Mouse (Mus musculus) skeletal muscle tissue, adult 2 months (tissue): ENCODE data around the gene Bsn.
"Not testable (repeated sequence)": the region's sequence is repeated elsewhere in the genome, so short reads cannot be mapped to it uniquely, and the experiment has no call there.

ENCODE experiments used
- DNase-seq: peaks from one replicate; pipeline ENCODE4 v3.0.0-alpha.2; 2012; ENCODE audit warnings: low read depth, low spot score

Gene Bsn

GRCm38 (mm10) chr9:108153516-108154448 lies 36.4 kb downstream of the Bsn start:
- DNase-seq = no peak

- DNase-seq = no peak
These were observed 39.7 kb downstream of the Bsn start for GRCm38 (mm10) chr9:108150486-108150885.

DNA sequence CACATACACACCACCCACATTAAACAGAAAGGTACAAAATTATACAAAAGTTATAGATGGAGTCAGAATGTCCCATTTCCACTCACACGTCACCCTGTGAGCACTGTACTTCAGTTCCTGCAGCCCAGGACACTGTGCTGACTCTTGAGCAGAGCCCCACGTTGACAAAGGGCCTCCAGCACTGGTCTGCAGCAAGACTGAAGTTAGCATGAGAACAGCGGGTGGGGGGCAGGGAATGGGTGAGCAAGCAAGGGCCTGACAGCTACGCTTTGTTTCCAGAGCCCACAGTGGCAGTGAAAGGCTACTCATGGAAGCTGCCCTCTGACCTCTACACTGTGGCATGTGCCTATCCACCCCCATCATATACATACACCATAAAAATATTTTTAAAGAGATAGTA lies 40.4 kb downstream of the Bsn start:
- DNase-seq = no peak

GRCm38 (mm10) chr9:108147606-108148005 lies 42.6 kb downstream of the Bsn start:
- no peak for DNase-seq

- no peak for DNase-seq
These were observed 43.7 kb downstream of the Bsn start for GRCm38 (mm10) chr9:108146451-108146850.

DNA sequence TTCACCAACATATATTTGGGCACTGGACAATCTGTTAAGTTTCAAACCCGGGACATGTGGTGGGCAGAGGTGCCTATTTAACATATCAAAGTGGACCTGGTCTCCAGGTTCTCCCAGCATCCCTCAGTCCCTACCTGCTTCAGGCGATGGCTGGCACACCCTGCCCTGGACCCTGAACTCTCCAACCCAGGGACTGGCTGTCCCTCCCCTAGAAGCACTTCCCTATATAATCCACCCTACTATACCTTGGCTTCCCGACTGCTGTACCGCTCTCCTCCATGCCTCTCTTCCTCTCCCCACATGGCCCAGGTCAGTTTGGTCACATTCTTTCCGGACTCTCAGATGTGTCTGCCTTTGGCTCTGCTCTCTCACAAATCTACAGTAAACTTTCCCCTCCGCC lies 44.4 kb downstream of the Bsn start:
- no peak for DNase-seq

- no peak for DNase-seq
These were observed 45.6 kb downstream of the Bsn start for GRCm38 (mm10) chr9:108144371-108145270.

DNA sequence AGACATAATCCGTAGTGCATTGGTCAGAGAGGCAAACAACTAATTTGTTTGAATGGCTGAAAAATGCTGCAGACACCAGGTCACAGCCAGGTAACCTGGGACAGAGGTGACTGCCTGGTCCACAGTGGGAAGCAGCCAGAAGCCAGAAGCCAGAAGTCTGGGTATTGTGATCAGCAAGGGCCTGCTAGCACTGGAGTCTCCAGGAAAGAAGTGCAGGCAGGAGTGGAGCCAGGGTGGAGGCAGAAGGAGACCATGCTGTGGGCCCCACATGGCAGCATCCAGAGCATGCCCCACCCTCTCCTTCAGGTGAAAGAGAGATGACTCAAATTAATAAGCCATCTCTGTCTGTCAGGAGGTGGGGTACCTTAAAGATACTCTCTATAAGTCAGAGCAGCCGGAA lies 46.7 kb downstream of the Bsn start:
- no peak for DNase-seq

DNA sequence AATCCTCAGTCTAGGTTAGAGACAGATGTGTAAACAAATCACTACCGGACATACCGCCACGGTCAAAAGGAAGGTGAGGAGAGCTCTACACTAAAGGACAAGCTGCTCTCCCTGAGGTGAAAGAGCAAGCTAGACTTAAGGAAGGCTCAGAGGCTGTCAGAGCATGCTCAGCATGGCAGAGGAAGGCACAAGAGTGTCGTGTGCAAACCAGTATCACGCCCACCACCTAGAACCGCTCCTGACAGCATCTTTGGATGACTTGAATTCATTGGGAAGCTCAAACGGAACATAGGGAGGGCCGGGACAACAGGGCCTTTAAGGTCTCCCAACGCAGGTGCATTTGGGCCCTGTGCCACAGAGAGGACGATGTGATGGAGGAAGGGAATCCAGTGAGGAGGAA lies 48.8 kb downstream of the Bsn start:
- DNase-seq = no peak

- no peak for DNase-seq
These were observed 50.1 kb downstream of the Bsn start for GRCm38 (mm10) chr9:108139963-108140695.

GRCm38 (mm10) chr9:108139169-108139962 lies 50.8 kb downstream of the Bsn start:
- DNase-seq = no peak

DNA sequence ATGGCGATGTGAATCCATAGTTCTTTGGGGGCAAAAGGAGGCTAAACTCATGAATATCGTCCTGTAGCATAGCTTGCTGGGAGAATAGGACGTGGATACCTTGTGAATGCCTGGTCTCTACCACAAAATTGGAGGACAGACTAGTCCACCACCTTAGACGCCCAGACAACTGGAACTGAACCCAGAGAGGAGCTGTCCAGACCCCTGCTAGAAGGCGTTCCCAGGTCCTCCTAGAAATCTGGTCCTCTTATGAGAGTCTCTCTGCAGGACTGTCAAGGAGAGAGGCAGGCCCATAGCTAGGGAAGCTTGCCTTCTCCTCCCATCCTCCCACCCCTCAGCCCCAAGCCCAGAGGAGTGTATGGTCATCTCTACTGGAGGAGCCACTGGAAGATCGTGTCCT lies 52.1 kb downstream of the Bsn start:
- DNase-seq = no peak

GRCm38 (mm10) chr9:108137523-108137922 lies 52.7 kb downstream of the Bsn start:
- no peak for DNase-seq

DNA sequence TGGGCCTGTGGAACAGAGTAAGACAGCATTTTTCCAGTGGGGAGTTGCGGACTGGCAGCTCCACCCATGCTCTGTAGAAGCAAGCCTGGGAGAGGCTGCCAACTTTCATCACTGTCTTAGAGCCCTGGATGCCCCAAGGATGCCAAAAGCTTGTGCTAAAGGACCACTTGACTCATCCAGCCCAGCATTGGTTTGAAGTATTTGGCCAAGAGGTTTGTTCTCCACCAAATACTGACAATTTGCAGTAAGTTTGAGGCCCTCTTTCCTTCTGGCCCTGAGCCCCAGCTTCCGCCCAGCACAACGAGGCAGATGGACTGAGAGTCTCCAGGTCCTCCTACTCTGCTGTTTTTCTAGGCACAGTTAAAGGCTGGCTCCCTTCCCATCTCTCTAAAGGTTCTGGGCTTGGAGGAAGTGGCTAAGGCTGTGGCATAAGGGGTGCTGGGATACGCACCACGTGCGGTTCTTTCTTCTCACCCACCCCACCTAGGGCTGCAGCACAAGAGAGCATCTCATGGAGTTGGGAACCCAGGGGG lies 53.2 kb downstream of the Bsn start:
- DNase-seq = no peak

DNA sequence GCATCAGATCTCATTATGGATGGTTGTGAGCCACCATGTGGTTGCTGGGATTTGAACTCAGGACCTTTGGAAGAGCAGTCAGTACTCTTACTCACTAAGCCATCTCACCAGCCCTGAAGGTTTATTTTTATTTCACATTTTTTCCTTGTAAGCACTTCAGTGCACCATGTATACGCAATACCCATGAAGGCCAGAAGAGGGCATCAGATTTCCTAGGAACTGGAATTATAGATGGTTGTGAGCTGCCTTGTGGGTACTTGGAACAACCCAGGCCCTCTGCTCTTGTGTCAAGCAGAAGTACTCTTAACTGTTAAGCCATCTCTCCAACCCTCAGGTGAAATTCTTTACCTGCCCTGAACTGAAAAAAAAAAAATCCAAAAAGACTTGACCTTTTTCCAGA lies 54.0 kb downstream of the Bsn start:
- no peak for DNase-seq

GRCm38 (mm10) chr9:108135679-108136078 lies 54.5 kb downstream of the Bsn start:
- not testable (repeated sequence) for DNase-seq

GRCm38 (mm10) chr9:108133478-108133877 lies 56.7 kb downstream of the Bsn start:
- DNase-seq = no peak

GRCm38 (mm10) chr9:108132373-108132772 lies 57.8 kb downstream of the Bsn start:
- no peak for DNase-seq

GRCm38 (mm10) chr9:108131502-108131901 lies 58.7 kb downstream of the Bsn start:
- DNase-seq = no peak

DNA sequence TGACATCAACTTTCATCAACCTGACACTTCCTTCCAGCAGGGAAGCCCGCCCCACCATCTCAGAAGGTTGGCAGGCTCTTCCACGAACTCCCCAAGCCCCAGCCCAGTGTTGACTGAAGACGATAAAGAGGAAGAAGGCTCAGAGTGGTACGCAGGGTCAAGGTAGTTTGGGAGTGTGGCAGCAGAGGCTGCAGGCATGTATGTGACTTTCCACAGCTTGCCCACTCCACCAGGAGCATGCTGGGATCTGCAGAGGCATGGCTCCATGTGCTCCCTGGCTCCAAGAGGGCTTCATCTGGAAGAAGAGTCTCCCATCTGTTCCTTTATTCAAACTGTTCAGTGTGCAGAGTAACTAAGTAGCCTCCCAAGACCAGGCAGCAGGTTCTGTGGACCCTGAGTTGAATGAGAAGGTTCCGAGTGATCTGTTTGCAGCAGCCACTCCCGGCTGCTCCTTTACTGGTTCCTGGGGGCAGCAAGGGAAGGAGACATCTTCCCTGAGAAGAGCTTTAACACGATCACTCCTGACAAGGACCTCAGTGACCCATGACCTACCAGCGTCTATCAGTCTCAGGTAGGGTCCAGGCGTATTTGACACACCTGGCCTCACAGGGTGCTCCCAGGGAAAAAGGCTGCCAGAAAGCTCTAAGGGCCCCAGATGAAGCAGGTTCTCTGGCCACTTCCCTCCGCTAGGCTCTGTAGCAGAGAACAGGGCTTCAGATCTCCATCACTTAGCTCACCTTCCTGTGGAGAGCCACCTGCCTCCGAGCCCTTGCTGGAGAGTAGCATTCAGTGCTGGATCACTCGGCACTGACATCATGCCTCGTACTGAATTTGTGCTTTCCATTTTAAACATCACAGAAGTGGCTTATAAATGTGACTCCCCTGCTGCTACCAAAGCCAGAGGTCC lies 60.9 kb downstream of the Bsn start:
- no peak for DNase-seq
